Comparison of ENCODE assay signal across 15 mouse cellular contexts in genomic region chr1:90493481-90493880, GRCm38 (mm10).
DNase-seq lines count a peak whose midpoint lies in the region; ATAC-seq and TF ChIP-seq lines count a peak whose summit lies in the region.
"Had no signal": no experiment of that assay in that cellular context is flagged by ENCODE, and none has a peak within 500 bp of the region (broad histone marks: within the 10 kb centered on the region; RNA-seq: fewer than 3 reads in every experiment).

No protein-coding gene starts in this region.

- TF ChIP-seq CTCF in gastrocnemius, adult 2 months (IDR thresholded peaks at IDR 0.05), result no peak
- TF ChIP-seq CTCF in lung, postnatal 0 days (IDR thresholded peaks at IDR 0.05), result no peak
- TF ChIP-seq CTCF in left cerebral cortex, adult 2 months (IDR thresholded peaks at IDR 0.05), result no peak

- WGBS in lung, postnatal 0 days, result 34% methylated on average over 7 of the region's 7 CpGs
- 7% methylated on average over 7 of the region's 7 CpGs for WGBS in limb, embryonic 10.5 days
- 34% methylated on average over 7 of the region's 7 CpGs for WGBS in kidney, embryonic 15.5 days

- no peak overlapping the region for H3K4me3 ChIP-seq in gastrocnemius, adult 2 months
- no peak overlapping the region for H3K4me3 ChIP-seq in lung, postnatal 0 days (ENCODE audit: low read depth, low read length)
- no peak overlapping the region for H3K4me3 ChIP-seq in limb, embryonic 10.5 days
- no peak overlapping the region for H3K4me3 ChIP-seq in left cerebral cortex, adult 2 months
- H3K4me3 ChIP-seq in kidney, embryonic 15.5 days (replicated peaks), result no peak overlapping the region
- H3K4me3 ChIP-seq: midbrain, embryonic 12.5 days; myocyte; stomach, embryonic 15.5 days had no signal

- peak overlapping the region; percentile 77 for H3K27ac ChIP-seq in gastrocnemius, adult 2 months
- H3K27ac ChIP-seq in lung, postnatal 0 days (ENCODE audit: low read length), result no peak overlapping the region
- peak overlapping the region; percentile 53; the same call in 1 of the 2 replicates for H3K27ac ChIP-seq in limb, embryonic 10.5 days
- no peak overlapping the region for H3K27ac ChIP-seq in left cerebral cortex, adult 2 months
- H3K27ac ChIP-seq in kidney, embryonic 15.5 days, result no peak overlapping the region
- H3K27ac ChIP-seq: midbrain, embryonic 12.5 days; stomach, embryonic 15.5 days had no signal

- no peak for DNase-seq in gastrocnemius, adult 2 months
- DNase-seq in gastrocnemius, adult 18-20 months (ENCODE audit: low spot score), result no peak
- peak; percentile 32 for DNase-seq in lung, postnatal 0 days (ENCODE audit: low spot score)
- no peak for DNase-seq in lung, postnatal 25 days (ENCODE audit: low spot score)
- DNase-seq in limb, embryonic 10.5 days (ENCODE audit: low spot score), result no peak
- DNase-seq in left cerebral cortex, adult 2 months (ENCODE audit: extremely low spot score in 1 of 2, low spot score in 2 of 2), result no peak
- no peak for DNase-seq in layer of hippocampus, postnatal 14 days (ENCODE audit: low spot score in 2 of 2)
- DNase-seq: adrenal gland, adult 8-10 months; cerebellum, adult 2 months; lung, embryonic 14.5 days; thymus, postnatal 36 days had no signal

- no peak; the same call in 1 of the 2 replicates for ATAC-seq in lung, postnatal 0 days
- ATAC-seq in kidney, embryonic 15.5 days (replicated peaks; ENCODE audit: low FRiP score), result no peak

- 0 out of 2 replicates have a peak, but pooled peaks cover 3% of the 10 kb centered on the region for H3K4me1 ChIP-seq in lung, postnatal 0 days (ENCODE audit: insufficient read depth, low read depth, low read length)
- peaks cover 13% of the 10 kb centered on the region for H3K4me1 ChIP-seq in limb, embryonic 10.5 days
- no peaks in the 10 kb centered on the region for H3K4me1 ChIP-seq in kidney, embryonic 15.5 days
- H3K4me1 ChIP-seq: stomach, embryonic 15.5 days had no signal

- intact Hi-C loops in gastrocnemius, adult 2 months (cut with DNase I), result loop anchor here (10.0 kb wide), 1 partner anchor 219 kb away; no protein-coding TSS in a partner anchor
- intact Hi-C loops in left cerebral cortex, adult 2 months (cut with DNase I), result no loop called here

- no peak for TF ChIP-seq EP300 in lung, postnatal 0 days (IDR thresholded peaks at IDR 0.05)

- no peak overlapping the region for H3K4me2 ChIP-seq in lung, postnatal 0 days (replicated peaks; ENCODE audit: low read depth, low read length)
- no peak overlapping the region for H3K4me2 ChIP-seq in kidney, embryonic 15.5 days
- H3K4me2 ChIP-seq: lung, embryonic 14.5 days; midbrain, embryonic 12.5 days; stomach, embryonic 15.5 days had no signal

- no peak overlapping the region for H3K9ac ChIP-seq in lung, postnatal 0 days (replicated peaks; ENCODE audit: low read depth)
- H3K9ac ChIP-seq in kidney, embryonic 15.5 days, result no peak overlapping the region
- H3K9ac ChIP-seq: lung, embryonic 14.5 days; midbrain, embryonic 12.5 days; stomach, embryonic 15.5 days had no signal

- no peaks in the 10 kb centered on the region for H3K27me3 ChIP-seq in lung, postnatal 0 days (replicated peaks; ENCODE audit: insufficient read depth, low read length)
- 0 out of 2 replicates have a peak, but pooled peaks cover 5% of the 10 kb centered on the region for H3K27me3 ChIP-seq in limb, embryonic 10.5 days (ENCODE audit: low read depth, poor library complexity, severe bottlenecking)
- no peaks in the 10 kb centered on the region for H3K27me3 ChIP-seq in kidney, embryonic 15.5 days
- H3K27me3 ChIP-seq: midbrain, embryonic 12.5 days; stomach, embryonic 15.5 days had no signal

- no peaks in the 10 kb centered on the region for H3K36me3 ChIP-seq in lung, postnatal 0 days (ENCODE audit: insufficient read depth, low read length)
- no peaks in the 10 kb centered on the region for H3K36me3 ChIP-seq in limb, embryonic 10.5 days
- no peaks in the 10 kb centered on the region for H3K36me3 ChIP-seq in kidney, embryonic 15.5 days
- H3K36me3 ChIP-seq: midbrain, embryonic 12.5 days; stomach, embryonic 15.5 days had no signal

- no peaks in the 10 kb centered on the region for H3K9me3 ChIP-seq in lung, postnatal 0 days (ENCODE audit: low read length)
- H3K9me3 ChIP-seq in limb, embryonic 10.5 days (replicated peaks), result no peaks in the 10 kb centered on the region
- H3K9me3 ChIP-seq in kidney, embryonic 15.5 days (replicated peaks), result no peaks in the 10 kb centered on the region
- H3K9me3 ChIP-seq: midbrain, embryonic 12.5 days; stomach, embryonic 15.5 days had no signal

Comparison
In these comparisons a context has a peak if more than half of its experiments do, and no peak if none do; other contexts are left out.
1. H3K27ac ChIP-seq: peak in gastrocnemius, adult 2 months (single experiment) and limb, embryonic 10.5 days (single experiment); none in lung, postnatal 0 days (single experiment), left cerebral cortex, adult 2 months (single experiment) and kidney, embryonic 15.5 days (single experiment).